Mouse (Mus musculus) urinary bladder, postnatal 36 days (tissue): ENCODE results near the gene Mcu.

Experiments
- DNase-seq, 2 experiments: peaks; one replicate each; pipeline ENCODE4 v3.0.0; 2022; ENCODE audit warnings: low spot score in 2 of 2, mixed read lengths in 1 of 2

Mcu gene

DNA sequence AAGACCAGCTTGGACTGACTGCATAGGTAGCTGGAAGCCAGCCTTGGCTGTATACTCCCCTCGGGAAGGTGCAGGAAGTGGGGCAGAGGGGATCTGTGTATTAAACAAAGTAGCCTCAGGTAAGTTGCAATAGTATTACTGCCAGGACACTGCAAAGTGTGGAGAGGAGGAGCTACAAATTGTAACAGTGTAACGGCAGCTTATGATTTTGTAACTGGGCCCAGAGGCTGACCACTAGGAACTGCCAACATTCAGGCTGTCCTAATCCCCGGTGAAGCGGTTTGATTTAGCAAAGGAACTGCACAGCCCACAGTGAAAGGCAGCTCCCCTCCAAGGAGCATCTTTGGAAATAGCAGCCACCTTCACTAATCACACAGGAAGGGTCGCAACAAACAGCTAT lies 3.2 kb downstream of the Mcu start:
- DNase-seq: no peak

GRCm38 (mm10) chr10:59604879-59605464 lies 11.5 kb downstream of the Mcu start:
- DNase-seq: no peak

DNA sequence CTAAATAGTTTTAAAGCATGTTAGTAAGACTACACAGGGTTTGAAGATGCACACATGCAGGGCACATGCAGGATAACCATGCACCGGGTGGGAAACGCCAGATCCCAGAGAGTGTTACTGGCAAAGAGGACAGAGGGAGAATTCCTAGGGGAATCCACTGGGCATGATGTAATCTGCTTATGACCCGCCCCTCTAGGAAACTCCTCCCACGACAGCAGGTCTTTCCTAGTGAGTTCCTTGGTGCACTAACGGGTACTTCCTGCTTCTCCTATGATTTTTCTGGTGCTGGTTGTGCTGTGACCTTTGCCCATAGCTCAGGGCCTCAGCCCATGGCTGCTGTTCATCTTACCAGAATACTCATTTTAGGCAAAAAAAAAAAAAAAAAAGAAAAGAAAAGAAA lies 12.6 kb downstream of the Mcu start:
- peak in 1 of 2 experiments; percentile 34 for DNase-seq

DNA sequence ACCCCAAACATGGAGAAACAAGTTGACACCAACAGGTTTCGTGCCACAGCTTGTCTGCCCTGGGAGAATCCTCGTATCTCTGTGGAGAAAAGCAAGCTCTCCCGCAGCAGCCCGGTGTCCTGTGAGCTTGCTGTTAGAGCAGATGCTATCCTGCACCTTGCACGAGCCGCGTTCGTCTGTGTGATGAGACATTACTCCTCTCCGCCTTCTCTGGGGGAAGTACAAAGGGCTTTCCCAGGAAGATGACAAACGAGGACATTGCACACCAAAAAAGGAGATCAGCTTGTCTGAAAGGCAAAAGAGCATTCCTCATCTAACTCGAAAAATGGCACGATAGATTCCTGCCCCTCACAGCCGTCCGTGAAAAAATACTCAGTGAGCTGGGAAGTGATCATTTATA lies 13.6 kb downstream of the Mcu start:
- no peak for DNase-seq

DNA sequence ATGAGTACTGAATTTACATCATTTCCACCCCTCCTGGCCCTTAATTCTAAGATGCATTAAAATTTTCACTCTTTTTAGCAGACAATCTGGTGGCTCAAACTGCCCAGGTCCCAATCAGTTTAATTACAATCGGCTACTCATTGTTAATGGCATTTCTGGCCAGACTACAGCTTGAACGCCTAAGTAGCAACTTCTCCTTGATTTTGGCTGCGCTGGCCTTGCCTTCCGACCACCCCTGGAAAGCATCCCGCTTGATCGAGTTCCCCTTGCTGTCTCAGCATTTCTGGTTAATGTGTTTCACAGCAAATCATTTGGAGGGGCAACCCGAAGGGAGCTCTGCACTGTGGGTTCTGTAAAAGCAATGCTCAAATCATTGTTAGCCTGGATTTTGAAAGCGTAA lies 14.4 kb downstream of the Mcu start:
- DNase-seq: no peak

- DNase-seq: no peak
These were observed 16.0 kb downstream of the Mcu start for GRCm38 (mm10) chr10:59600516-59600915.

- DNase-seq: no peak
These were observed 22.5 kb downstream of the Mcu start for GRCm38 (mm10) chr10:59593826-59594570.

DNA sequence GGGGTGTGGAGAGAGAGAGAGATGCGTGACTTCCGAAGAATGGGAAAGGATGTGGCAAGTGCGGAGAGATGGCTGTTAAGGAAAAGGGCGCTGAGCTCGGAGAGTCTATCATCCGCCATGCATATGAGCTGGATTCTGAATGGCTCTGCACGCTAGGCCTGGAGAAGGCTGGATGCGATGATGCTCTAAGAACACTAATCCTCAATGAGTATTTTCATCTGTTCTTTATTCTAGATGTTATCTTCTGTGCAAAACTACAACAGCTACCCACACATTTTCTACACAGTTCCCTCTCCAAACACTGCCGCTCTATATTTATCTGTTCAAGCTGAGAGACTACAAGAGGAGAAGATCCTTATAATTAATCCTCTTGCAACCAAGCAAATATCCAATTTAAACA lies 25.9 kb downstream of the Mcu start:
- DNase-seq: no peak

DNA sequence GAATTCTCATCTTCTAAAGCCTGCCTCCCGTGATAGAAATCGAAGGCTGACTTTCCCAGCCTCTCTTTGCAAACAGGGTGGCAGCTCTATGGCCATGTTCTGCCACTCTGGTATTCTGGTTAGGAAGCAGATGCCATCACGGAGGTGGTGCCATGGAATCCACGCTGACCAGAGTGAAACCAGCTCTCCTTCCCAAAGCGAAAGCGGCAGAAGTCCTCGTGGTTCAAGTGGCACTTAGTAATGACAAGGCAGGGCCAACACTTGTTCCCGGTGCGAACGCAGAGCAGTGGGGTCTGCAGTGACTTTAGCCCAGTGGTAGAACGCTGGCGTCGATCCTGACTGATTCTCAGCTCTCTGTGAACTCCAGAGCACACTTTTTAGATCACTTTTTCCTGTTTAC lies 26.6 kb downstream of the Mcu start:
- no peak for DNase-seq

GRCm38 (mm10) chr10:59589420-59589819 lies 27.1 kb downstream of the Mcu start:
- DNase-seq: no peak

- DNase-seq: no peak
These were observed 28.4 kb downstream of the Mcu start for GRCm38 (mm10) chr10:59588135-59588534.

DNA sequence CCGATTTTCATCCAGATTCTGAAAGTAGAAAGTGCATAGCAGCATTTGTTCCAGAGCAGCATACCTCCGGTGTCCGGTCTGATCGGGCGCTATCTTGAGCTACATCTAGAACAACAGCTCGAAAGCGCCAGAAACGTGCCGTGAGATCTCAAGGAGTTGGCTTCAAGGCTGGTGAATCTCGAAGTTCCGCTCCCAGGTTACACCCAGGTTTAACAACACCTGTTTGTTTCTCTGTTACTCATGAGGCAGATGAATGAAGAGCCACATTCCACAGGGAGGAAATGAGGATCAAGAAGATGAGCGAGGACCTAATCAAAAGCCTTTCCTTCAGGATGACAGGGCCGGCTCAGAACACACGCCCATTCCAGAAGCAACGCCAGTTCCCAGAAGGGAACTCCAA lies 29.7 kb downstream of the Mcu start:
- DNase-seq: no peak

GRCm38 (mm10) chr10:59585621-59586020 lies 30.9 kb downstream of the Mcu start:
- DNase-seq: no peak

DNA sequence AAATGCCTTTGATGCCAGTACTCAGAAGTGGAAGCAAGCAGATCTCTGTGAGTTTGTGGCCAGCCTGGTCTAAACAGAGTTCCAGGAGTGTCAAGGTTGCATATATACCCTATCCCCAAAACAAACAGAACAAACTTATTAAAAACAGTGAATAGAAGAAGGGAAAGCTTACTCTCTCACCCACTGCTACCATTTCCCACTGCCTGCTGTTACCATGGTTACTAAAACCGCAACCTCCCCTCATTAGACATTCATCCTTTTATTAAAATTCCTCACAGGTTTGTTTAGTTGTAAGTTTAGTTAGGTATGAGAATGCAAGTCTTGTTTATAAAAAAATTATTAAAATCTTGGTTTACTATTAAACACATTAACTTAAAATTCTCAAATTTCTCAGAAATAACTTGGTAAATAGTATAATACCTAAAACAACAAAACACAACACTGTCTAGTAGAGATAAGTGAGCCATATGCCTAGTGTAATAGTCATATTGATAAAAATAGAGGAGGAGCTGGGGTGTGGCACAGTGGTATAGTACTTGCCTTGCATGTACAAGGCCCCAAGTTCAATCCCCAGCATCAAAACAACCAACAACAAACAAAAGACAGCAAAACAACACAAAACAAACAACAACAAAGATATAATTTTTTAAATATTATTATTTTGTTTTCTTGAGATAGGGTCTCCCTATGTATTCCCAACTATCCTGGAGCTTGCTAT lies 34.5 kb downstream of the Mcu start:
- DNase-seq: no peak

- no peak for DNase-seq
These were observed 35.8 kb downstream of the Mcu start for GRCm38 (mm10) chr10:59580593-59581149.

DNA sequence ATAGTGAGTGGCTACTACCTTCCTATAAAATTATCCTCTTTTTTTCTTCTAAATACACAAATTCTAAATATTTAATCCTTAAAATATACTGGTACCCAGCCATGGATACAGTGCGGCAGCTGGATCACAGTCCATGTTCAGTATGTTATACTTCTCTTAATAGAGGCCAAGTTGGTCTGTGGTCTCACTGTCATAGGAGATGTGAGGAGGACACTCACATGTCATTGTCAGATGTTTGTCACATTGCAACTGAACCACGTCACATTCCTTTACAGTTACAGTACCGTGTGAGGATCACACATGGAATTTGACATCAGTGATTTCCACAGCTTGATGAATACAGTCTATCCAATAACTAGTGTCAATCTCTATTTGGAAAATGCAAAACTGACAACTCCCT lies 36.8 kb downstream of the Mcu start:
- no peak for DNase-seq

GRCm38 (mm10) chr10:59577871-59578801 lies 38.4 kb downstream of the Mcu start:
- DNase-seq: peak; percentile 31 to 38

- DNase-seq: no peak
These were observed 40.2 kb downstream of the Mcu start for GRCm38 (mm10) chr10:59576305-59576704.

- no peak for DNase-seq
These were observed 44.5 kb downstream of the Mcu start for GRCm38 (mm10) chr10:59571964-59572363.

- no peak for DNase-seq
These were observed 45.2 kb downstream of the Mcu start for GRCm38 (mm10) chr10:59571273-59571672.

DNA sequence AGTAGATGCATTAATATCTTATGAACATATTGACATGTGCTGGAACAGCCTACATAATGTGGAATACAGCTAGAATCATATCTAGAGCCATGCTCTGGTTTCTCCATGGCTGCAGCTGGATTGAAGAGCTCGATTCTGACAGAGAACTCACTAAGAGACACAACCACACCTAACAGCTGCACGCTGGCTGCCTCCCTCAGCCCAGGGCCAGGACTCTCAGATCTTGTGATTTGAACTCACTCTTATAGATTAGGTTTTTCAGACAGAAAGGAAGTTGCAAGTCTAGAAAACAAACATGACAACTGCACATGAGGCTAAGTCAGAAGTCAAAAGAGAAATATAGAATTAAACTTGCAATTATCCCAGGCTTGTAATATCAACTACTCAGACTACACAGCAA lies 45.7 kb downstream of the Mcu start:
- DNase-seq: no peak

DNA sequence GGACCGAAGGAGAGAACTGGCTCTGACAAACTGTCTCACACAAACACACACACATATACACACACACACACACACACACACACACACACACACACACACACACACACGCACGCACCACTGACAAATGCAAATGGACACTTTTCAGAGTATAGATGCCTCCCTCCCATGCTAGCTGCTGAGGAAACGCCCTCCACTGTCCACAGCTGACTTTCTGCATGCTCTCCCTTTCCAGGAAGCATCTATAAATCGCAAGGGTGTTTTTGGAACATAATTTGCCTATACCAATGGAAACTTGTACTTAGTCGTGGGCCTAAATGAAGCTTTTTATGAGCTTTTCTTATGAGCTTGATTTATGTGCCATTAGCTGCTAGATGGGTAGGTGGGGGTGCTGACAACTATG lies 46.1 kb downstream of the Mcu start:
- DNase-seq: no peak
